Mouse (Mus musculus) C2C12 (cell line): Measurements from ENCODE around the gene Hk2.

Source experiments
- CEBPB ChIP-seq: IDR thresholded peaks from one replicate; pipeline ENCODE4 v1.6.1; 2011; ENCODE audit warnings: low read depth, mild to moderate bottlenecking, control low read depth, moderate library complexity
- CTCF ChIP-seq: IDR thresholded peaks from one replicate; pipeline ENCODE4 v1.5.1; 2011; ENCODE audit not compliant: control insufficient read depth, insufficient read depth, insufficient read length
- MAX ChIP-seq: IDR thresholded peaks from one replicate; pipeline ENCODE4 v1.6.1; 2011; ENCODE audit warnings: mild to moderate bottlenecking, control low read depth
- MYOD1 ChIP-seq: IDR thresholded peaks from one replicate; pipeline ENCODE4 v1.6.1; 2011; ENCODE audit warnings: low read depth; ENCODE audit not compliant: control insufficient read depth, insufficient read length
- USF1 ChIP-seq: IDR thresholded peaks from one replicate; pipeline ENCODE4 v1.6.1; 2011; ENCODE audit warnings: low read depth, mild to moderate bottlenecking, control low read depth, moderate library complexity

GRCm38 (mm10) chr6:82702593-82703017 is 71.6 kb downstream of the Hk2 start:
- TF ChIP-seq CTCF (peak; percentile 90), MAX (peak; percentile 98), MYOD1 (no peak), USF1 (peak; percentile 85), CEBPB (no peak)
